Mouse (Mus musculus): ENCODE results near the gene Uncx.

- TF ChIP-seq POLR2A (IDR thresholded peaks at IDR 0.05; ENCODE audit: insufficient read depth, low read depth, low read length) (no peak), CTCF (IDR thresholded peaks at IDR 0.05) (no peak)
Measured at GRCm38 (mm10) chr5:139546771-139547420, 3.6 kb downstream of the Uncx start.

Data from heart, adult 2 months (tissue).